Mouse (Mus musculus) C2C12 (cell line): ENCODE results near the gene Galnt12. TPM values are rescaled to one million over a fixed set of nuclear protein-coding genes. Genes with fewer than 3 reads are reported as not detected.

Source experiments
- H3K27me3 ChIP-seq: one replicate; pipeline ENCODE4 v1.6.1; 2011; ENCODE audit not compliant: control insufficient read depth, insufficient read depth, insufficient read length
- H3K36me3 ChIP-seq: one replicate; pipeline ENCODE4 v1.6.1; 2011; ENCODE audit not compliant: control insufficient read depth, insufficient read depth
- H3K4me3 ChIP-seq: one replicate; pipeline ENCODE4 v1.5.1; 2011; ENCODE audit warnings: mild to moderate bottlenecking, control low read depth; ENCODE audit not compliant: poor library complexity, insufficient read depth, severe bottlenecking
- H3K79me2 ChIP-seq: one replicate; pipeline ENCODE4 v1.6.1; 2011; ENCODE audit not compliant: control insufficient read depth, insufficient read depth
- H3K79me3 ChIP-seq: one replicate; pipeline ENCODE4 v1.6.1; 2011; ENCODE audit warnings: low read depth, control low read depth
- H3ac ChIP-seq: one replicate; pipeline ENCODE3; 2011; ENCODE audit warnings: low read depth; ENCODE audit not compliant: control insufficient read depth, insufficient read length
- CEBPB ChIP-seq: IDR thresholded peaks from one replicate; pipeline ENCODE4 v1.6.1; 2011; ENCODE audit warnings: low read depth, mild to moderate bottlenecking, control low read depth, moderate library complexity
- CTCF ChIP-seq: IDR thresholded peaks from one replicate; pipeline ENCODE4 v1.5.1; 2011; ENCODE audit not compliant: control insufficient read depth, insufficient read depth, insufficient read length
- FOSL1 ChIP-seq: IDR thresholded peaks from one replicate; pipeline ENCODE4 v1.8.0; 2011; ENCODE audit warnings: mild to moderate bottlenecking, low read length; ENCODE audit not compliant: poor library complexity, insufficient read depth, severe bottlenecking
- MAX ChIP-seq: IDR thresholded peaks from one replicate; pipeline ENCODE4 v1.6.1; 2011; ENCODE audit warnings: mild to moderate bottlenecking, control low read depth
- MYOD1 ChIP-seq: IDR thresholded peaks from one replicate; pipeline ENCODE4 v1.6.1; 2011; ENCODE audit warnings: low read depth; ENCODE audit not compliant: control insufficient read depth, insufficient read length
- MYOG ChIP-seq: IDR thresholded peaks from one replicate; pipeline ENCODE4 v1.6.1; 2011; ENCODE audit not compliant: control insufficient read depth, insufficient read length; ENCODE audit errors: extremely low read depth
- USF1 ChIP-seq: IDR thresholded peaks from one replicate; pipeline ENCODE4 v1.6.1; 2011; ENCODE audit warnings: low read depth, mild to moderate bottlenecking, control low read depth, moderate library complexity
- polyA plus RNA-seq: library from polyadenylated mRNA; unstranded; fragments of >200 nt; fragmentation: generic; extraction: Trizol; gene quantifications from one replicate; pipeline ENCODE4 v1.2.1, GENCODE M21; 2012; ENCODE audit warnings: missing spikeins

Galnt12 gene
- polyA plus RNA-seq, 1 experiment: 0.01 TPM

DNA sequence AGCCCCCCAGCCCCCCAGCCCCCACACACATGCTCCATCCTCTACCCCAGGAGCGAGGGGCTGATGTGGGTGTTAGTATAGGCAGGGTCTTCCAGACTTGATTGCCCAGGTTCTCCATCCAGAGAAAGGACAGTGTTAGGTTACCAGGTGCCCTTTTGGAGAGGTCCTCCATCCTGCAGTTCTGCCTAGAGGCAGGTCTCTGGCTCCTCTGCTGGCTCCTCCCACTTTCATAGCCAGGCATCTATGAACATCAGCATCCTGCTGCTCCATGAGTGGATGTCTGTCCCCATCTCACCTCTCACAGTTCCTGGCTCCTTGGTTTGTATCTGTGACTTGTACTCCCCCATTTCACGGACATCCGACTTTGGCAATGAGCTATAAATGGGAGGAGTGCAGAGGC, 48.6 kb downstream of the Galnt12 start:
- TF ChIP-seq CEBPB: no peak
- TF ChIP-seq MAX: no peak
- no peak for TF ChIP-seq MYOD1
- no peak for TF ChIP-seq CTCF
- TF ChIP-seq MYOG: no peak
- no peak for TF ChIP-seq USF1
- TF ChIP-seq FOSL1: no peak
- H3K36me3 ChIP-seq: no peaks in the 10 kb centered on the region
- no peak overlapping the region for H3K4me3 ChIP-seq
- H3ac ChIP-seq: no peak overlapping the region
- no peaks in the 10 kb centered on the region for H3K27me3 ChIP-seq
- no peaks in the 10 kb centered on the region for H3K79me2 ChIP-seq
- no peaks in the 10 kb centered on the region for H3K79me3 ChIP-seq

GRCm38 (mm10) chr4:47141444-47142154, 49.9 kb downstream of the Galnt12 start:
- H3K79me2 ChIP-seq: no peaks in the 10 kb centered on the region

GRCm38 (mm10) chr4:47143849-47144248, 52.1 kb downstream of the Galnt12 start:
- Histone ChIP-seq H3K79me3 (no peaks in the 10 kb centered on the region), H3K36me3 (no peaks in the 10 kb centered on the region), H3ac (no peak overlapping the region), H3K4me3 (no peak overlapping the region), H3K27me3 (no peaks in the 10 kb centered on the region), H3K79me2 (no peaks in the 10 kb centered on the region)
- no peak for TF ChIP-seq FOSL1
- TF ChIP-seq MYOG: no peak
- no peak for TF ChIP-seq CTCF
- no peak for TF ChIP-seq USF1
- no peak for TF ChIP-seq CEBPB
- TF ChIP-seq MAX: no peak
- no peak for TF ChIP-seq MYOD1

More at GRCm38 (mm10) chr4:47141444-47142154, 49.9 kb downstream of the Galnt12 start:
- no peak overlapping the region for H3K4me3 ChIP-seq
- TF ChIP-seq FOSL1 (no peak), USF1 (no peak), MYOG (no peak), CTCF (no peak), MAX (no peak), CEBPB (no peak), MYOD1 (no peak)
- H3K79me3 ChIP-seq: no peaks in the 10 kb centered on the region
- H3K27me3 ChIP-seq: no peaks in the 10 kb centered on the region
- no peaks in the 10 kb centered on the region for H3K36me3 ChIP-seq
- H3ac ChIP-seq: no peak overlapping the region

DNA sequence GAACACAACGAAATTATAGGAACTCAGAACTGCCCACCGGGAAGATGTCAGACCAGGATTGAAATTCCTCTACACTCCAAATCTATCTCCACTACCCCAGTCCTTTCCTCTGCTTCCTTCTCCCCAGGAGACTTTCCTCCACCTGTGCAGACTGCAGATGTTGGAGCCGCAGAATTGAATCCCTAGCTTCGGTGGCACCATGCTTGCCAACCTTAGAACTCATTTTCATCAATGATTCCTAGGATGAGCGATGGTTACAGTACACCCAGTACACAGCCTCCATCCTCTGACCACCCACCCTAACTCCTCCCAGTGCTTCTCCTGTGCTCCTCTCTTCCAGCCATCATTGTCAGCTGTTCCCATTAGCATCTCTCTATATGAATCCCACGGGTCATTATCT, 53.6 kb downstream of the Galnt12 start:
- no peak for TF ChIP-seq FOSL1
- TF ChIP-seq MAX: no peak
- TF ChIP-seq USF1: no peak
- no peak for TF ChIP-seq CEBPB
- no peak for TF ChIP-seq MYOG
- no peak for TF ChIP-seq CTCF
- TF ChIP-seq MYOD1: no peak
- Histone ChIP-seq H3K4me3 (no peak overlapping the region), H3K79me2 (no peaks in the 10 kb centered on the region), H3ac (no peak overlapping the region), H3K79me3 (no peaks in the 10 kb centered on the region), H3K36me3 (no peaks in the 10 kb centered on the region), H3K27me3 (no peaks in the 10 kb centered on the region)

DNA sequence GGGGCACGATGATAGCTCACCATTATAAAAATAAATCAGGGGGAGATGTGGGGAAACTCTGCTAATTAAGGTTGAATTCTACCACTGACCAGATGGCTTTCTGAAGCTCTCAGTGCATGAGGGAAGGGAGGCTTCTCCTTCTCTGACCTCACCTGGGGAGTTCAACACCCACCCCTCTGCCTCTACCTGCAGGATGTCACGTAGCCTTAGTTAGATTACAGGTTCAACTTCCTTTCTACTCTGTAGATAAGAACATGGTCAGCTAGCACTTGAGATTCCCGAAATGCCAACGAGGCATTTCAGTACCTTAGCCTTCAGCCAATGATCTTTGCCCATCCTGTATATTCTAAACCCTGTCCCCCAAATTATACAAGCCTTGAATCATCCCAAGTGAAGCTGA, 54.9 kb downstream of the Galnt12 start:
- no peak overlapping the region for H3K4me3 ChIP-seq
- no peak overlapping the region for H3ac ChIP-seq
- H3K36me3 ChIP-seq: no peaks in the 10 kb centered on the region
- H3K27me3 ChIP-seq: no peaks in the 10 kb centered on the region
- H3K79me2 ChIP-seq: no peaks in the 10 kb centered on the region
- TF ChIP-seq CEBPB: no peak
- TF ChIP-seq USF1: no peak
- TF ChIP-seq MYOG: no peak
- TF ChIP-seq MYOD1: no peak
- no peak for TF ChIP-seq FOSL1
- no peak for TF ChIP-seq MAX
- no peak for TF ChIP-seq CTCF
- H3K79me3 ChIP-seq: no peaks in the 10 kb centered on the region

- Histone ChIP-seq H3K79me2 (no peaks in the 10 kb centered on the region), H3K79me3 (no peaks in the 10 kb centered on the region), H3K36me3 (no peaks in the 10 kb centered on the region), H3ac (no peak overlapping the region), H3K27me3 (no peaks in the 10 kb centered on the region), H3K4me3 (no peak overlapping the region)
- TF ChIP-seq MYOD1 (no peak), CTCF (no peak), CEBPB (no peak), MYOG (no peak), MAX (no peak), FOSL1 (no peak)
Measured at GRCm38 (mm10) chr4:47149963-47150362, 58.3 kb downstream of the Galnt12 start.
